Mouse (Mus musculus): ENCODE measurements at regions not wholly inside any gene's neighbourhood (a gene's known extent, or its start where the extent isn't known, plus 50 kb on each side); places are given as distances from the start of the nearest gene placed in this dataset.

GRCm38 (mm10) chr15:30060505-30061342 is 111.7 kb upstream of the Ctnnd2 start:
- TF ChIP-seq CTCF (IDR thresholded peaks at IDR 0.05; ENCODE audit: insufficient read depth, low read length) (no peak), POLR2A (IDR thresholded peaks at IDR 0.05; ENCODE audit: borderline replicate concordance, extremely low read depth, low read depth, low read length) (no peak)

Data from lung, adult 2 months (tissue).